Mouse (Mus musculus) neutrophil, adult 65 days (primary cell): ENCODE data around the gene Zswim2. TPM values are rescaled to one million over a fixed set of nuclear protein-coding genes. Genes with fewer than 3 reads are reported as not detected.

Experiments
- total RNA-seq: library from RNA; stranded (reverse); gene quantifications from 2 replicates; pipeline ENCODE4 v1.2.4, GENCODE M21; 2023

The Zswim2 gene
- not detected in 2 replicates for total RNA-seq

GRCm38 (mm10) chr2:83940931-83941361, at the start of gene Zswim2:
Gene Zswim2 (minus strand): TSS chr2:83941228.

GRCm38 (mm10) chr2:83990253-83990652, 49.2 kb upstream of the Zswim2 start, which contains the start of gene Gm13691:
Gene Gm13691 (plus strand): TSS chr2:83990553.

DNA sequence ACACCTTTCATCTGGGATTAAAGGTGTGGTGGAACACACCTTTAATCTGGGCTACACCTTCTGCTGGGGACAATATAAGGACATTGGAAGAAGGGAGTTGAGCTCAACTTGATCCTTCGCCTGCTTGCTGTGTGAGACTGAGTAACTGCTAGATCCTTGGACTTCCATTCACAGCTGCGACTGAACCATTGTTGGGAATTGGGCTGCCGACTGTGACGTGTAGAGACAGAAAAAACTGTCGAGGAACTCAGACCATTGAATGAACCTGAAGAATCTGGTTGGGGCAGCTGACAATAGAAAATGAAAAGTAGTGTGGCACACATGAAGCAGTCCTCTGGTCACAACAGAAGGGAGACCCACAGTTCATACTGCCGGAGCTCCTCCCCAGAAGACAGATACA, 43.4 kb upstream of the Zswim2 start, which contains the start of gene Gm13697:
Gene Gm13697, plus strand, starts transcription at position 301 of the 400 bp plus-strand sequence.

GRCm38 (mm10) chr2:83978633-83979032, 37.6 kb upstream of the Zswim2 start, which contains the start of gene Gm13694:
Gene Gm13694 (plus strand): TSS chr2:83978933.

GRCm38 (mm10) chr2:83972823-83973222, 31.8 kb upstream of the Zswim2 start, which contains the start of gene Gm13696:
Gene Gm13696 (plus strand): TSS chr2:83973123.

GRCm38 (mm10) chr2:83967013-83967412, 26.0 kb upstream of the Zswim2 start, which contains the start of gene Gm13695:
Gene Gm13695 (plus strand): TSS chr2:83967313.

DNA sequence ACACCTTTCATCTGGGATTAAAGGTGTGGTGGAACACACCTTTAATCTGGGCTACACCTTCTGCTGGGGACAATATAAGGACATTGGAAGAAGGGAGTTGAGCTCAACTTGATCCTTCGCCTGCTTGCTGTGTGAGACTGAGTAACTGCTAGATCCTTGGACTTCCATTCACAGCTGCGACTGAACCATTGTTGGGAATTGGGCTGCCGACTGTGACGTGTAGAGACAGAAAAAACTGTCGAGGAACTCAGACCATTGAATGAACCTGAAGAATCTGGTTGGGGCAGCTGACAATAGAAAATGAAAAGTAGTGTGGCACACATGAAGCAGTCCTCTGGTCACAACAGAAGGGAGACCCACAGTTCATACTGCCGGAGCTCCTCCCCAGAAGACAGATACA, 20.2 kb upstream of the Zswim2 start, which contains the start of gene Gm13693:
Gene Gm13693, plus strand, starts transcription at position 301 of the 400 bp plus-strand sequence.

DNA sequence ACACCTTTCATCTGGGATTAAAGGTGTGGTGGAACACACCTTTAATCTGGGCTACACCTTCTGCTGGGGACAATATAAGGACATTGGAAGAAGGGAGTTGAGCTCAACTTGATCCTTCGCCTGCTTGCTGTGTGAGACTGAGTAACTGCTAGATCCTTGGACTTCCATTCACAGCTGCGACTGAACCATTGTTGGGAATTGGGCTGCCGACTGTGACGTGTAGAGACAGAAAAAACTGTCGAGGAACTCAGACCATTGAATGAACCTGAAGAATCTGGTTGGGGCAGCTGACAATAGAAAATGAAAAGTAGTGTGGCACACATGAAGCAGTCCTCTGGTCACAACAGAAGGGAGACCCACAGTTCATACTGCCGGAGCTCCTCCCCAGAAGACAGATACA, 14.4 kb upstream of the Zswim2 start, which contains the start of gene Gm13698:
Gene Gm13698, plus strand, starts transcription at position 301 of the 400 bp plus-strand sequence.

Other genes starting within 250 kb of the Zswim2 start
- 37.9 and 55.5 TPM in 2 replicates for gene Itgav, start 216.8 kb downstream of the Zswim2 start, total RNA-seq
- gene Fam171b, start 128.6 kb downstream of the Zswim2 start, total RNA-seq: 0.07 TPM in 1 of 2 replicates, not detected in the other
- 0.64 and 1.1 TPM in 2 replicates for gene Gm13698, start 14.5 kb upstream of the Zswim2 start, total RNA-seq
- 0.64 and 1.1 TPM in 2 replicates for gene Gm13693, start 20.3 kb upstream of the Zswim2 start, total RNA-seq
- gene Gm13695, start 26.1 kb upstream of the Zswim2 start, total RNA-seq: 0.64 TPM in 1 of 2 replicates, not detected in the other
- 0.64 and 1.1 TPM in 2 replicates for gene Gm13696, start 31.9 kb upstream of the Zswim2 start, total RNA-seq
- 0.64 and 1.1 TPM in 2 replicates for gene Gm13694, start 37.7 kb upstream of the Zswim2 start, total RNA-seq
- 0.64 and 1.1 TPM in 2 replicates for gene Gm13697, start 43.5 kb upstream of the Zswim2 start, total RNA-seq
- gene Gm13691, start 49.3 kb upstream of the Zswim2 start, total RNA-seq: 0.64 and 1.1 TPM in 2 replicates